Mouse (Mus musculus) heart, adult 2 months (tissue): ENCODE data around the gene Asah2. TPM values are rescaled to one million over a fixed set of nuclear protein-coding genes. Genes with fewer than 3 reads are reported as not detected.
"Not testable (repeated sequence)": the region's sequence is repeated elsewhere in the genome, so short reads cannot be mapped to it uniquely, and the experiment has no call there.

Experiments
- DNase-seq, 2 experiments: peaks; one replicate each; pipeline ENCODE4 v3.0.0; 2021
- H3K27ac ChIP-seq: fragments of 200-600 bp; 2 replicates; pipeline ENCODE4 v1.8.1; 2022
- H3K27me3 ChIP-seq: fragments of 200-500 bp; 2 replicates; pipeline ENCODE4 v1.6.1; 2012; ENCODE audit warnings: mild to moderate bottlenecking, low read length, inconsistent platforms, mixed read lengths; ENCODE audit not compliant: control insufficient read depth, insufficient read depth
- H3K36me3 ChIP-seq: fragments of 200-500 bp; 2 replicates; pipeline ENCODE4 v1.6.1; 2012; ENCODE audit warnings: low read length, inconsistent platforms; ENCODE audit not compliant: control insufficient read depth, insufficient read depth
- H3K4me1 ChIP-seq: fragments of 200-500 bp; 2 replicates; pipeline ENCODE4 v1.6.1; 2011; ENCODE audit warnings: low read length; ENCODE audit not compliant: control insufficient read depth, insufficient read depth
- H3K4me3 ChIP-seq: fragments of 200-600 bp; 2 replicates; pipeline ENCODE4 v1.8.1; 2022
- H3K79me2 ChIP-seq: fragments of 200-500 bp; replicated peaks from 2 replicates; pipeline ENCODE4 v1.6.1; 2012; ENCODE audit warnings: mild to moderate bottlenecking, inconsistent platforms, low read length, moderate library complexity, mixed read lengths; ENCODE audit not compliant: control insufficient read depth, insufficient read depth
- H3K9ac ChIP-seq: fragments of 200-500 bp; 2 replicates; pipeline ENCODE4 v1.6.1; 2012; ENCODE audit warnings: low read depth, mild to moderate bottlenecking, control low read depth, inconsistent platforms, low read length, mixed read lengths
- CTCF ChIP-seq: fragments of 200-600 bp; IDR thresholded peaks from 2 replicates; pipeline ENCODE4 v1.8.1; 2022; ENCODE audit warnings: antibody characterized with exemption, mild to moderate bottlenecking, moderate library complexity
- EP300 ChIP-seq: fragments of 200-500 bp; IDR thresholded peaks from 2 replicates; pipeline ENCODE4 v1.6.1; 2011; ENCODE audit warnings: low read depth, low read length, control low read depth; ENCODE audit not compliant: insufficient read depth
- POLR2A ChIP-seq: fragments of 200-500 bp; IDR thresholded peaks from 2 replicates; pipeline ENCODE4 v1.6.1; 2011; ENCODE audit warnings: mild to moderate bottlenecking, low read depth, low read length, control low read depth; ENCODE audit not compliant: insufficient read depth
- WGBS: fragments of 180-500 bp; shearing (Covaris S2); methylation state at CpG from one replicate; pipeline ENCODE4 v1.1.7; 2018; 5-methylcytosine and 5-hydroxymethylcytosine counted together
- intact Hi-C: fragments of 180-260 bp; cut with DNase I; formaldehyde crosslinking; loops from one replicate; pipeline ENCODE4 v1.15.1; 2025
- polyA plus RNA-seq: library from polyadenylated mRNA; depleted of rRNA; stranded (reverse); fragments of >200 nt; gene quantifications from 2 replicates; pipeline ENCODE4 v1.2.3, GENCODE M21; 2012
- total RNA-seq, 2 experiments: library from RNA; stranded (reverse); gene quantifications; 2 replicates each; pipeline ENCODE4 v1.2.3; 2021

The Asah2 gene
- total and polyA plus RNA-seq, 3 experiments, result 5.9 to 13.4 (median 12.6) TPM

DNA sequence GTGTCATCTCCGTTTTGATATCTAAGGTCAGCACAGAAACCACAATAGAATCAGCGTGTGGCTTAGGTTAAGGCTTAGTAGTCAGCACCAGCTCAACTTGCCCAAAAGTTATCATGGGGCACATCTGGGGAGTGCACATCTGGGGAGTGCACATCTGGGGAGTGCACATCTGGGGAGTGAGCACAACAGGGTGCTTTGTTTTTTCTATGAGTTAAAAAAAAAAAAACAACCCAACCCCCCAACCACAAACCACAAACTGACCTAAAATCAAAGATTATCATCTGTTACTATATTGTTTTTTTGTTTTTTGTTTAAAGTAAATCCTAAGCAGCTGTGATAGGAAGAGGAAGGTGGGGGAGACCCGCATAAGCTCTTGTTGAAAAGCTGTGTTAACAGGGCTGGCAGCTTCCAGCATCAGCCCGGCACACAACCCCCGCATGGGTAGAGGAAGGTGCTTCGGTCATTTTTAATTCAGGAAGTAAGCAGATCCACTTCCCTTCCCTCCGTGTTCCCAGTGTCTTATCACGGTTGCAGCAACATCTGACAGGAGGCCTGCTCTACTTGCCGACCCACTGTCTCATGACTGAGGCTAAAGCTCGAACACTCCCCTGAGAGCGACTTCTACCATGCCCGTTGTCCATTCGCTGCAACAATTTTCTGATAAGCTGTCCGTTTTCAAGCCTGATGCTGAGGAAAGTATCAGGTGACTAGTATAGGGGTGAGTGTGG is 30.5 kb upstream of the Asah2 start:
- 31% methylated on average over 14 of the region's 14 CpGs for WGBS
- TF ChIP-seq EP300, result no peak
- intact Hi-C loops, result no loop called here
- no peak overlapping the region; the same call in 1 of the 2 replicates for H3K27ac ChIP-seq
- H3K36me3 ChIP-seq, result peaks cover 21% of the 10 kb centered on the region
- H3K4me1 ChIP-seq, result peaks cover 26% of the 10 kb centered on the region
- no peaks in the 10 kb centered on the region for H3K79me2 ChIP-seq
- no peak overlapping the region for H3K4me3 ChIP-seq
- DNase-seq, result no peak
- no peak overlapping the region for H3K9ac ChIP-seq
- H3K27me3 ChIP-seq, result no peaks in the 10 kb centered on the region

DNA sequence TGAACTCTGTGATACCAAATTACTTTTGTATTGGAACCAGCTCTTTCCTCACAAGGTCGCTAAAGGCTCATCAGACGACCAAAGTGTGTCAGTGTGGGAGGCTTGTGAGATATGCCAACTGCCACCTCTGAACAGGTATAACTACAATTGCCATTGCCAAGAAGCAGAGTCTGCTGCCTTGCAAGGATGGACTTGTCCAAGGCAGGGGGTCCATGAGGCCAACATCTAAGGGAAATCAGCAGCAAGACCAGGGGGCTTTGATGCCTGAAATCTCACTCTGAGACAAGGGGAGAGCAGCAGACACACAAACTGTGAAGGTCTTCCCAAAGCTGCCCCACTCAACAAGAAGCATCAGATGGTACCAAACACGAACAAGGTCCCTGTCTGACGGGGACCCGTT is 29.9 kb upstream of the Asah2 start:
- H3K36me3 ChIP-seq, result peaks cover 21% of the 10 kb centered on the region
- no peak overlapping the region for H3K4me3 ChIP-seq
- no peaks in the 10 kb centered on the region for H3K27me3 ChIP-seq
- H3K27ac ChIP-seq, result no peak overlapping the region
- peaks cover 26% of the 10 kb centered on the region for H3K4me1 ChIP-seq
- H3K79me2 ChIP-seq, result no peaks in the 10 kb centered on the region
- 59% methylated on average over 5 of the region's 5 CpGs for WGBS
- intact Hi-C loops, result no loop called here
- no peak overlapping the region for H3K9ac ChIP-seq
- TF ChIP-seq POLR2A (no peak), CTCF (no peak), EP300 (no peak)
- no peak for DNase-seq

DNA sequence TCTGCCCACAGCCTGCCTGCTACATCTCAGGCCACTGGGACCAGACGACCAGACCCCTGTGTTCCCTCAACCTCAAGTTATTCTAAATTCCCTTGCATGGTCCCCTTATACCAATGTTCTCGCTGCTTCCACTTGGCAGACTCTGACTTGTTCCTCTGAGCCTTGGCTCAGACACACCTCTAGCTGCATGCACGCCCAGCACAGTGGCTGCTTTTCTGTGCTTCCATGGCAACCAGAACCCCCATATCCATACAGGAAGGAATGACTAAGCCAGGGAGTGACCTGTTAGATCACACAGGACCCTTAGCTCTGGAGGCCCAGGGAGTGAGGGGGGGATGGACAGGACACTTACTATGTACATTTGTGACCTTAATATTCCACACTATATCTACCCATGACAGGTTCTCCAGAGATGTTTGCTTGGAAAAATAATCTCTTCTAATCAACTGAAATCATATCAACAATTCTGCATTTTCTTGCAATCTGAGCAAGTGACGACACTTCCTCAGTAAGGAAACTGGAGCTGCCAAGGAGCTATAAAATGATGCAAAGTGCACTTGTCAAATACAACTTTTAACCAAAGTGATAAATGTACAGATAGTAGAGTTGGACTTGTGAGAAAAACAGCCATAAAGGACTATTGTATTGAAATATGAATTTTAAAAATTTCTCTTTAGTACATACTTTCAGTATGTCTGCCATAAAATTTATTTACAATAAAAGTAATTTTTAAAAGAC is 29.0 kb upstream of the Asah2 start:
- WGBS, result 27% methylated on average over 4 of the region's 4 CpGs

DNA sequence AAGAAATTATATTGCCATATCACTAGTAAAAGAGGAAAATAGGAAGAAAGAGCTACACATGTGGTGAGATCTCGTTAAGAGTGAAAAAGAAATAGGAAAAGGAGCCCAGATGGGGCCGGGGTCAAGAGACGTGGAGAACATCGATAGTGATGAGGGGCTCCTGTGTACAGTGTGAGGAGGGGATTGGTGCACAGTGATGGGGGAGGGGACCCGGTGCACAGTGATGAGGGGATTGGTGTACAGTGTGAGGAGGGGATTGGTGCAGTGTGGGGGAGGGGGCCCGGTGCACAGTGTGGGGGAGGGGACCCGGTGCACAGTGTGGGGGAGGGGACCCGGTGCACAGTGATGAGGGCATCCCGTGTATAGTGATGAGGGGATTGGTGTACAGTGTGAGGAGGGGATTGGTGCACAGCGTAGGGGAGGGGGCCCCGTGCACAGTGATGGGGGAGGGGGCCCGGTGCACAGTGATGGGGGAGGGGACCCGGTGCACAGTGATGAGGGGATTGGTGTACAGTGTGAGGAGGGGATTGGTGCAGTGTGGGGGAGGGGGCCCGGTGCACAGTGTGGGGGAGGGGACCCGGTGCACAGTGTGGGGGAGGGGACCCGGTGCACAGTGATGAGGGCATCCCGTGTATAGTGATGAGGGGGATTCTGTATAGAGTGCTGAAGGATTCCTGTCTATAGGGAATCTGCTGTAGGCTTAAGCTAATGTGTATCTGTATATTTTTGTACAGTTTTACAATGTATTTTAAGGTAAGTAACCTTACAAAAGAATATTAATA is 23.9 kb upstream of the Asah2 start:
- WGBS, result 87% methylated on average over 17 of the region's 17 CpGs

More for the DNA sequence above, 29.0 kb upstream of the Asah2 start:
- DNase-seq, result peak in 1 of 2 experiments; percentile 56
- Histone ChIP-seq H3K36me3 (peaks cover 17% of the 10 kb centered on the region), H3K4me1 (peaks cover 27% of the 10 kb centered on the region), H3K27ac (no peak overlapping the region), H3K4me3 (no peak overlapping the region), H3K27me3 (no peaks in the 10 kb centered on the region), H3K9ac (no peak overlapping the region), H3K79me2 (no peaks in the 10 kb centered on the region)
- intact Hi-C loops, result no loop called here
- TF ChIP-seq CTCF, result no peak
- no peak for TF ChIP-seq POLR2A
- TF ChIP-seq EP300, result no peak

DNA sequence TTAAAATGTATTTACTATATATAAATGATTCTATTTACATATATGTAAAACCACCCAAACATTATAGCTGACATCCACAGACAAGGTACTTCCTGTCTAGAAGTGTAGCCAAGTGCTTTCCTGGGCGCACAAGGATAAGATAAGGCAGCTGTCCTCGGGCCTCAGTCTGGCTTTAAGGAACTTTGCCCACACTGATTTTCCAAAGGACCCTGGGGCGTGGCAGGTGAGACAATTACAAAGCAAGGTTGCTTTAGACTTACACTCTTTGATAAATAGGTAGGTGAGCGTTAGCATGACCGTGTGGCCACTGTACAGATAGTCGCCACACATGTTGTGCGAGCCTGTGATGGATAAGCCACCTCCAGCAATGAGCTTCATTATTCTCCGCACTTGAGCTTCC is 21.3 kb upstream of the Asah2 start:
- intact Hi-C loops, result loop anchor here (5.0 kb wide), 2 partner anchors 33 to 193 kb away; no protein-coding TSS in a partner anchor
- Histone ChIP-seq H3K36me3 (peaks cover 4% of the 10 kb centered on the region), H3K4me1 (peaks cover 3% of the 10 kb centered on the region), H3K4me3 (no peak overlapping the region), H3K27ac (no peak overlapping the region), H3K9ac (no peak overlapping the region), H3K79me2 (no peaks in the 10 kb centered on the region), H3K27me3 (no peaks in the 10 kb centered on the region)
- TF ChIP-seq EP300 (no peak), POLR2A (no peak), CTCF (no peak)
- no peak for DNase-seq
- 81% methylated on average over 8 of the region's 8 CpGs for WGBS

More for the DNA sequence above, 23.9 kb upstream of the Asah2 start:
- H3K4me3 ChIP-seq, H3K27me3 ChIP-seq, H3K36me3 ChIP-seq, H3K4me1 ChIP-seq, H3K79me2 ChIP-seq, H3K27ac ChIP-seq, H3K9ac ChIP-seq, DNase-seq: not testable (repeated sequence)
- intact Hi-C loops, result loop anchor here (5.0 kb wide), 1 partner anchor 255 kb away; the partner anchor contains the start of gene Sgms1
